Mouse (Mus musculus) retina, embryonic 14.5 days (tissue): Measurements from ENCODE around the gene Chd2.
"Not testable (repeated sequence)": the region's sequence is repeated elsewhere in the genome, so short reads cannot be mapped to it uniquely, and the experiment has no call there.

Experiments
- DNase-seq: peaks from one replicate; pipeline ENCODE4 v3.0.0-alpha.2; 2015; ENCODE audit warnings: low spot score

Gene Chd2

DNA sequence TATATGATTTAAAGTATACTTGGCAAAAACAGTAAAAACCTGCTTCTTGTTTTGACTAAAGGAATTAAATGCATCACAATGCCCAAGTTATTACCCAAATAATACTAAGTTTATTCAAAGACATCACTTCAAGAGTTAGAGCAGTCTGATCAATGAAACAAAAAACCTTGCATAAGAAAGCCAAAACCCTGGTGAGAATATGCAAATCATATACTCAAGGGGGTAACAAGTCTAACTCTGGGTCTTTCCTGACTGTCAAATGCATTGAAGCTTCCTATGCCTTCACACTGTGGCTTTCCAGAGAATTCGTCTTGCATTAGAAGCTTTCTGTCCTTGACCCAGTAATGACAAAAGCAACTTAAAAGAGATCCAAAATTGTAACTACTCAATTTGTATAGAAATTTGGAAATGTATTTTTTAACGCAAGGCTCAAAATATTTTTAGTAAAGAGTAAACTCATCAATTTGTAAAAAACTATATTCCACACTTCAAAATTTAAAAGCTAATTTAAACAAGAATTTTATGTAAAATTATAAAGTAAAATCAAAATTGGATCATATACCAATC, 2.4 kb downstream of the Chd2 start:
- peak; percentile 61 for DNase-seq

DNA sequence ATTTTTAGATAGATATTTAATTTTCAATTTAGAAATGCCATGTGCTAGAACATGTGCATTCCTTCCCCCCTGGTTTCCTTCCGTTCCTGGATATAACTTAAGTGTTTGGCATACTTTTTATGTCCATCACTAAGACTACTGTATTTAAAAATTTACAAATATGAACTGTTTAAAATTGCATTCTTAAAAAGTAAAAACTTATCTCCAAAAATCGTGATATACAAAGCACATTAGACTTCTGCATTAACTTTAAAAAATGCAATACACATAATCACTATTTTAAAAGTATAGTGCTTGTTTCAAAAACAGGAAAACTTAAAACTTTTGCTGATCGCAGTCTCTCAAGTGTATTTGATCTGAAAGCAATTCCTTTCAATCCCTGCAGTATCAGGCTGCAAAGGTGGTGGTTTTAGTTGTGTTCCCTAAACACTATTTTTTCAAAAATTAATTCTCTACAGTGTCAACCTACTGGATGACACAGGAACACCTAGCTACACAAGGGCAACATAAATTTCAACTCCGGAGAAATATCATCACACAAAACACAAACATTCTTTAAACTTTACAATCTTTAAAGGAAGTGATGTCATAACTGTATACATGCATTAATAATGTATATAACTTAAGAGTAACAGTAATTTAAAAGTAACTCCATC, 3.1 kb downstream of the Chd2 start:
- no peak for DNase-seq

DNA sequence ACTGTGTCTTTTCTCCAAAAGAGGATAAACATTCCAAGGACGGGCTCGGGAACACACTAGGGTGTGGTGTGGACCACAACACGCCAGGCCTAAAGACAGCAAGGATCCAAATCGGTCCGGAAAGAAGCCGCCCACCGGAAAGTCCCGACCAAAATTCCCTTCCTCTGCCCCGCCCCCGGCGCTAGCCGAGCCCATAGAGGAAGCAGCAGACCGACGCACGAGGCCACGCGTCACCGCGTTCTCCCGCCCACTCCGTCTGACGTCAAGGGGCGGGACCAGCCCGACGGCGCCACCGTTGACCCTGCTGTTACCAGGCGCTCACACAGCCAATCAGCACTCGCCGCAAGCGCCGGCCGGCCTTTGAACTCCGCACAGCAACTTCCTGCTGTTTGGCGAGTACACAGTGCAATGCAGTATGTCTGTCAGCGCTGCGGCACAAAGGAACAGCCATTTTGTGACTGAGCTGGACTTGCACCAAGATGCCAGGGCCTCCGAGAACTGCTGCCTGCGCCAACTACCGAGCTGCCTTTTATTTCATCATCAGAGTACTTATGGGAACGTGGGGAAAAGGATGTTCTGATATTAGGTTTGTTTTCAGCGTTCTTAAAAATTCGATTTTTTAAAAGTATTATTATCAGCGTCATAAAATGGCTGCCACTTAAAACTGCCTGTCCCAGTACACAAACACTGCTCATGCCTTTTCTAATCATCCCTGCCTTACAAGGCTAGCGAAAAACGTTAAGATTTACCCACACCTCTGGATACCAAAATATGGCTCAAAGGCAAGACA, 3.8 kb downstream of the Chd2 start:
- DNase-seq: peak; percentile 100

DNA sequence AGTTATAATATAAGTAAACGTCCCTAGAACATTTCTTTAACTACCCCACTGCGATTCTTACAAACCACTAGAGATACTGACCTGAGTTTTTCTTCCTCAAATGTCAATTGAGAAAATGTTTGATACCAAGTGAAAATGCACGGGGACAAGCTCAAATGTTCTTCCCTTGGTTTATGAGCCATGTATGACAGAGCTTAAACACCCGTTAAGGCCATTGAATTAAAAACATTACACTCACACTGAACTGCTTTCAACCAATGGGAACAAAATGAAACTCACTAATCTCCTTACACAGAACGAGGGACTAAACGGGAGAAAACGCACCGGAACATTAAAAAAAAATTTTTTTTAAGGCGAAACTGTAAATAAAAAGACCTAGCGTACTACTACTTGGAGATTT, 4.4 kb downstream of the Chd2 start:
- DNase-seq: peak; percentile 43

DNA sequence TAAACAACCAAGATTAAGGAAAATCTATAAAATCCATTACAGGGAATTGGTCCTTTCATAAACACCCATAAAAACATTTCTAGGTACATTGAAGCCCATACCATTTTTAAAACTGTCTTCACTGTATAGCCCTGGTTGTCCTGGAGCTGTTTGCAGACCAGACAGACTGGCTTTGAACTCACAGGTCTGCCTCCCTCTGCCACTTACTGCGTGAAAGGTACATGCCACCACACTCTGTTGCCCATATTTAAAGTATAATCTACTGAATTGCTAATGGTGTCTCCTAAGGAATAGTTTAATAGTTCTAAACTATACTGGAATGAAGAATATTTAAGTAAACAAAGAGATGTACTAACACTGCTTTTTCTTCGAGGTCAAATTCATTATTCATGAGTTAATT, 5.1 kb downstream of the Chd2 start:
- no peak for DNase-seq

DNA sequence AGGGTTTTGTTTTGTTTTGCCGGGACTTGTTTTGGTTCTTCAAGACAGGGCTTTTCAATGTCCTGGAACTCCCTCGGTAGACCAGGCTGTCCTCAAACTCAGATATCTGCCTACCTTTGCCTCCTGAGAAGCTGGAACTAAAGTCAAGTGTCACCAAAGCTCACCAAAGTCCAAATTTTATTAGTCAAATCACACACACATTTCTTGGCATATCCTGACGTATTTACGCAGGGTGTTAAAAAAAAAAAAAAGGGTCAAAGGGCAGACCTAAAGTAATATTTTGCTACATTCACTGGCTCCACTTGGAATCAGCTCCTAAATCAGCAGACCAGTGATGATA, 5.8 kb downstream of the Chd2 start:
- DNase-seq: no peak

DNA sequence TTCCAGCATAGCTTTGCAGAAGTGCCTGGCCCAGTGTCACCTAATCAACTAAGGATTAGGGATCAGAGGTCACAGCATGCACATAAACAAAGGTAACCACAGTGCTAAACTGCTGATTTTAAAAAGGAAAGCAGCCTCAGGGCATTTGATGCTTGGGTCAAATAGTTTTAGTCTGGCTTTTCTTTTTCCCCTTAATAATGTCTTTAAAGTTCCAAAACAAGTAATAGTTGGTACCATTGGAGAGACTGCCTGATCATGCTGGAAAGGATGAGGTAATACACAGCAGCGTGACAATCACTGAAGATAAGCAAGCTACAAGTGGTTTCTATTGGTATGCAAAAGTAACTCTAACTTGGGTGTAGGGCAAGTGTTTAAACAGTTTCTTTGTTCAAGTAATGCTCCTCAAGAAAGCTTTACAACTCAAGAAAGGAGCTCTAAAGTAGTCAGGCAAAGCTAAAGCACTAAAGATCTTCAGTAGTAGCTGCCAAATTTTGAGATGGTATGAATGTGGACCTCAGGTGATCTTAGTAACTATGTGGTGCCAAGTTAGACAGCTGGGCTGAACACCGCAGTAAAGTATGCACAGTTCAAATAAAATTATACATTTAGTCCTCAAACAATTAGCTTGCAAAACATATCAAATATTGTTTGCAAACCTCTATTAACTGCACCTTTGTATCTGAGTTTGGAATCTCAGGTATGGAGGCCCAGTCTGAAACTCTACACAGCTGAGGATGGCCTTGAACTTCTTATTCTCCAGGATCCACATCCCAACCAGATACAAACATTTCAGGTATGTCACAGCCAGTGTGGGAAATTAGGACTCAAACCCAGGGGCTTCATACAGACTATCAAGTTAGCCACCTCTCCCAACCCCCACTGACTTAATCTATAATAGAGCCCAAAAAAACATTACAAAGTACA, 6.4 kb downstream of the Chd2 start:
- no peak for DNase-seq

DNA sequence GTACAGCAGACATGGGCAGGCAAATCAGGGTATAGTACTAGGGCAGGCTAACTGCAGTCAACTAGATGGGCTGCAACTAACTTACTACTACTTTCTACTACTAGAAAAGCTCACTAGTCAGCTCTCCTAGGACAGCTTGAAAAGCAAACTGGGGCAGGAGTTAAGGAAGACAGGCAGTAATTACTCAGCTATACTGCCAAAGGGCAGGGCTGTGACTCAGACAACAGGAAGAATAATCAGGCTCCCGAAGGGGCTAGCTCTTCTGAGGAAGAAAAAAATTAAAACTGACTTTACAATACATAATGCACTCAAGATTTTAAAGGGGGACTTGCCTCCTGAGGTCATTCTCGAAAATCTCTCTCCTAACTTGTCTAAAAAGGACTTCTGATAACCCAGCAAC, 8.2 kb downstream of the Chd2 start:
- no peak for DNase-seq

DNA sequence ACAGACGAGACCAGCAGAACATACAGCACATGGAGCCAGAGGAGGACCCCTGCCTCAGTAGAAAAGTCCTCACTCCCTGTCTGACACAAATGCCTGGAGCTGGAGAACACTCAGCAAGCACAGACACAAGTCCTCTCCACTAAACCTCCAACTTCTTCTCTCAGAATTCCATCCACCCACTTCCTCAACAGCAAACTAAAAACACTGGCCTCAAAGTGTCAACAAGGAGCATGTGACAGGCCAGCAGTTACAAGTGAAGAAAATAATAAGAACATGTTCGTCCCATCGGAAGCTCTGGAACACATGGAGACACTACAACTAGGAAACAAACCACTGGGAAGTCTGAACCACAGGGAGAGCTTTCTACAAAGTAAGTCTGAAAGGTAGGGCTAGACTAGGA, 8.7 kb downstream of the Chd2 start:
- DNase-seq: no peak

DNA sequence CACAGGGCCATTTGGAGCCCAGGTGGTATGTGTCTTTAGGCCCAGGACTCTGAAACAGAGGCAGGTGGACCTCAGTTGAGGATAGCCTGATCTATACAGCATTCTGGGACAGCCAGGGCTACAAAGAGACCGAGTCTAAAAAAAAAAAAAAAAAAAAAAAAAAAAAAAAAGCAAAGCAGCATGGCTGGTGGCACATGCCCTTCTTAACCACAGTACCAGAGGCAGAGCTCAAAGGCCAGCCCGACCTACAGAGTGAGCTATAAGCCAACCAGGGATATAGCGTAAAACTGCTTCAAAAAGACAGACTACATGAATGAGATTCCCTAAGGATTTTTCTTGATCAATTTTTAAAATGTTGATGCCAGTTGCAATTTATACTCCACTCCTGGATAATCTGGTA, 9.5 kb downstream of the Chd2 start:
- DNase-seq: no peak

DNA sequence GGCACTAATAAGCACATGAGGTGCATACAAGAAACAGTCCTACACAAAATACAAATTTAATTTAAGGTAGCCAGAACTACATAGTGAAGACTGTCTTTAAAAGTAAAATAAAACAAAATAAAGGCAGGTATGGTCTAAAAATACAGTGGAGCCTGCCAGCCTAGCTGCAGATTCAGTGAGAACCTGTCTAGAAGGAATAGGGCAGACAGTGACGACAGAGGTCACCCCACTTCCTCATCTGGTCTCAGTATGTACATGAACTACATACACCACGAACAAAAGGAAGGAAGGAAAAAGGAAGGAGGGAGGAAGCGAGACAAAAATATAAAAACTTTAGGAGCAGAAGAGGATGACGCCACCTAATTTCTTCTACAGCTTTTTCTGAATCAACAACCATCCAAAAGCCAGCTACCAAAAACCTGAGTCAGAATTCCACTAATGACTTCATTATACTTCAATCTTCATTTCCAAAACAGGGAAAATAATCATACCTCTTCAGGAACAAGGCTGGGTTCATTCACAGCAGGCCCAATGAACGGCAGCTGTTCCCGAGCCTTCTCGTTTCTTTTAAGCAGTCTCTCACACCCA, 10.0 kb downstream of the Chd2 start:
- DNase-seq: no peak

DNA sequence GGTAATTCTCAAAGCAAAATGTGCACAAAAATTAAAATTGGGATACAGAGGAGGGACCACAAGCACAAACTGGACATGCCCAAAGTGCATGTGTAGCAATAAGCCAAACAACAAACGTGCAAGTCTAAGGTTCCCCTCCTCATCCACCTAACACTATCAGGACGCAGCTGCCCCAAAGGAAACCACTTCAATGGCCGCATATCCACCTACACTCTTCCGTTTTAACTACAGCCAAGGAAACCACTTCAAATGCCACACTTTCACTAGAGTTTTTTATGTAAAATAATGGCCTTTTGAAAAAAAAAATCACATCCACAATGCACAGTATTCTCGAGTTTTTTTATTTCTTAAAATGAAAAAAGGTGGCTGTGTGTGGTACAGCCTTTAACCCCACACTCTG, 10.8 kb downstream of the Chd2 start:
- no peak for DNase-seq

DNA sequence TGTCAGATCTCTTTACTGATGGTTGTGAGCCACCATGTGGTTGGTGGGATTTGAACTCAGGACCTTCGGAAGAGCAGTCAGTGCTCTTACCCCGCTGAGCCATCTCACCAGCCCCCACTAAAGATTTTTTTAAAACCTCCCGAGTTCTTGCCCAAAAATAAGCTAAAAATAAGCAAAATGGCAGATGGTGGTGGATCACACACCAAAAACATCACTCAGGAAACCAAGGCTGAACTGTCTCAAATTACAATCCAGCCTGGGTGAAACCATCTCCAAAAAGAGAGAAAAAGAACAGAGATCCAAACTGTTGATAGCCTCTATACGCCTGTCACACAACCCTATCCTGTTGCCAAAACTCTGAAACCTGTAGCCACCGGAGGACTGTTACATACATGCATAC, 11.5 kb downstream of the Chd2 start:
- no peak for DNase-seq

DNA sequence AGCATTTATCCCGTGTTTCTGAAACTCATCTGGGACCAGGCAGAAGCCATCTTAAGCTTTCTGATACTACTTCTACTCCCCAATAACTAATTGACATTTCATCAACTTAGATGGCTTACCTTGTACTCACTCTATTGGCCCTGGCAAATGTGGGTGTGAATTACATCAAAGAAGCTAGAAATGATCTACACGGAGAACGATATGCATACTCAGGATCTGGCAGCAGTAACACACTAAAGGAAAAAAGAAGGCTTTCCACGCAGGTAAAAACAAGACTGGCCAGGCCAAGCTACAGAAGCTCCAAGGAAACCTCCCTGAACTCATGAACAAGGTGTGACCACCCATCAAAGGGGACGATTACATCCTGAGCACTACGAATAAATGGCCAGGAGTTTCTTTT, 12.4 kb downstream of the Chd2 start:
- no peak for DNase-seq

DNA sequence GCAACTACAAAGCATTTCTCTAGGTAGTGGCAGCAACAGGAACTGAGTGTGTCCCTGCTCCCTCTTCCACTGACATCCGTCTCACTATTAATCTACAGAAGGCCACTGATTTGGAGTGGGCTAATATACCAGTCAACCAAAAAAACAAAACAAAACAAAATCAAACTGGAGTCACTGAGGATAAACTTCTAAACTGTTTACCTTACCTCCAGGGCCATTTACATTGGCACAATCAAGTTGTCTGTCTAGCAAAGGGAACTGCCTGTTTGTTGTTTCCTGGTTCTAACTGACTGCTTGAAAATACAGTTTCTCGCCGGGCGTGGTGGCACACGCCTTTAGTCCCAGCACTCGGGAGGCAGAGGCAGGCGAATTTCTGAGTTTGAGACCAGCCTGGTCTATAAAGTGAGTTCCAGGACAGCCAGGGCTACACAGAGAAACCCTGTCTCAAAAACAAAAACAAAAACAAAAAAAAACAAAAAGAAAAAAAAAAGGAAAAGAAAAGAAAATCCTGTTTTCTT, 13.2 kb downstream of the Chd2 start:
- DNase-seq: not testable (repeated sequence)

DNA sequence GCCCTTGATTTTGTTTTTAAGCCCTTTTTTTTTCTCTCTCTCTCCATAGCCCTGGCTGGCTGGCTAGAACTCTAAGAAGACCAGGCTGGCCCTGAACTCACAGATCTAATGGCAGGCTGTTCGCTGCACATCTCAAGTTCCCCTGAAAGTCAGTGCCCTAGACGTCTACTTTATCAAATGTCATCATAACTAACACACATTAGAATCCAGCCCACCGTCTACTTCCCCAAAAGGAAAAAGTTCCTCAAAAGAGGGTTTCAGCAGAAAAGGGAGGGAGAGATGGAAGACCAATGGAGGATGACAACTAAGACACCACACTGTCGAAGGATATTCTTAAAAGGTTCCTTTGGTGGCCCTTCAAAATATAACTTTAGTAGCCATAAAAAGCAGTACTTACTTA, 14.4 kb downstream of the Chd2 start:
- no peak for DNase-seq

DNA sequence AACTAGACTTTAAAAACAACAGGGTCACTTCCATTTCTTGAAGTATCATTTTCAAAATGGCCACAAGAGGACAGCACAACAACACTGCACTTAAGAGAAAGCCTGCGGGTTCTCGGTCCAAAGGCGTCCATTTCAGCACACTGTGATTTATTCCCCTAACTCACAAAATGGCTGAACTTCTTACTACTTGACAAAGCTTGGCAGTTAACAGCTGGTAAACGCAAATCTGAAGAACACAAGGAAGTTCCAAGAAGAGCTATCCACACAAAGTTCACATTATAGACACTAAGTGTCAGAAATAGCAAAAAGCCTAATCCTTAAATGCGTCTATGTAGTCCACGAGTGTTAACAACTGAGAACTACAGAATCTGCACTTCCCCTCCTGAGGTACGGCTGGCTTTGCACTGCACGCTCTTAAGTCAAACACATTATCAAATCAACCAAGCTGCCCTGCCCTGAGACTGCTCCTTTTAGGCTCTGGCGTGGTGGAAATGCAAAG, 17.1 kb downstream of the Chd2 start:
- DNase-seq: peak; percentile 85

DNA sequence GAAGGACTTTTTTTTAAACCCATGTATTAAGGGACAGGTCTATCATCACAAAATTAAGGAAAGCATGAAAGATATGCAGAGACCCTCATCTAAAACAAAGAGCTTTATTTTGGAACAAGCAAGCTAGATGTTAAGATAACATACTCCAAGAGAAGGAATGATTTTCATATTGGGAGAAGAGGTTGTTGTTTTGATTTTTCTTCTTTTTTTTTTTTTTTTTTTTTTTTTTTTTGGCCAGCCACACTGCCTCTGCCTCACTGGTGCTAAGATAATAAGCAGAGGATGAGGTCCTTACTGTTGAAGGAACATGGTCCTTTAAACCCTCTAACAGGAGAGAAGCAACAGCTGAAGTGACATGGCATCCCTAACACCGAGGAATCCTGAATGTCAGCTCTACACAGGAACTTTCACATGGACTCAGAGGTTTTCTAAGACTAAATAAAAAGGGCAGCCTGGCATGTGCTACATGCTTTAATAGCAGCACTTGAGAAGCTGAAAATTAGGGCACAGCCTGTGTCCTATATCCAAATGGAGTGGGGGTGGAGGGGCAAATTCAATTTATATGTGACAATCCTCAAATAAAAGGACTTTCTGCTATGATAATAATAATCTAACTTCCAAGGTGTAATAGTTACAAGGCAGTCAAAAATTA, 17.9 kb downstream of the Chd2 start:
- DNase-seq: no peak

DNA sequence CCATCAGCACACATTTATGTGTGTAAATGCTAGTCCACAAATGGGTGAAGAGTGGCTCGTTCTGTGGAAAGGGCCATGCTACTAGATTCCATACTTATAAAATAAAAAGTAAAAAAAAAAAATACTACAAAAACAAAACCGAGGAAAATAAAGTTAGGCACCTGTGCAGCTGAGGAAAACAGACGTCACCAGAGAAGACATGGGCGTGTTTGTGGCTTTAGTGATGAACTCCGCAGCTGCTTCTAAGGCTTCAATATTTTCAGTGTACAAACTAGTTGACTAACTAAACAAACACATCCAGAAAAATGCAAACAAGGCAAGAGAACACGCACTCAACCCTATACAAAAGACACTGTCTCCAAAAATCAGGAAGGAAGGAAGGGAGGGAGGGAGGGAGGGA, 18.4 kb downstream of the Chd2 start:
- DNase-seq: no peak

DNA sequence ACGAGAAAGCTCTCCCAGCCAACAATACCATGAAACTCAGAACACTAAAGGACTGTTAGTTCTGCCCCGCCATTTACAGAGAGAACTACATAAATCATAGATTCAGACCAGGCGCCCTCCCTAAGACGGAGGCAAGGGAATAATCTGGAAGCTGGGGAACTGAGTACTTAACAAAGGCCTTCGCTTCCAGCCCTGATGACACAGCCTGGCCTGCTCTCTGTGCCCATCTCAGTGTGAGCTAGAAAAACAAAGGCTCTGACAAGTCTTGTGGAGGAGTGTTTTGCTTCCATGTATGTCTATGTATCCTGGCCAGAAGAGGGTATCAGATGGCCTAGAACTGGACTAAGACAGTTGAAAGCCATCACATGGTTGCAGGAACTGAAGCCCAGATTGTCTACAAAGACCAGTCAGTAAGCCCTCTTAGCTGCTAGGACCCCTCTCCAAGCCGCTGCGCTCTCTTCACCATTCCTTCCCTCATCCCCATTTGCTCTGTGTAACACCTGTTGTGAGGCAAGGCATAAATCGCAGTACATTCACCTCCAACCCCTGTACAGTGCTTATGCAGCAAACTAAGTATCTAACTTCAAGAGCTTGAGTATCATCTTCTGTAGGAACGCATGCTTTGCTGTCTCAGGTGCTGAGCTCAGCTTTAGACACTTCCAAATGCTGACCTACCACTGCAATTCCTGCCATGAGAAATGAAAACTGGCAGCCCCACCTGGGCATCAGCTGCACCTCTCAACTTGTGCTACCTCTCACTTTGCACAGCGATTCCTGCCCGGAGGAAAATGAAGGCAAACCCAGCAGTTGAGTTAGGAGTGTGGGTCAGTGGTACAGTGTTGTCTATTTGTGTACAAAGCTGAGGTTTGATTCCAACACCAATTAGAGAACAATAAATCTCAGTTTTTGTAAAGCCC, 20.1 kb downstream of the Chd2 start:
- no peak for DNase-seq
